Mouse (Mus musculus) myocyte (in vitro differentiated cells): Measurements from ENCODE around the gene Nfia. TPM values are rescaled to one million over a fixed set of nuclear protein-coding genes. Genes with fewer than 3 reads are reported as not detected.

Source experiments
- H3K27me3 ChIP-seq: one replicate; pipeline ENCODE4 v1.6.1; 2011; ENCODE audit not compliant: control insufficient read depth, insufficient read depth, insufficient read length
- H3K36me3 ChIP-seq: one replicate; pipeline ENCODE4 v1.6.1; 2011; ENCODE audit not compliant: control insufficient read depth, insufficient read depth
- H3K4me2 ChIP-seq: one replicate; pipeline ENCODE4 v1.6.1; 2011; ENCODE audit warnings: low read depth, control low read depth
- H3K4me3 ChIP-seq: one replicate; pipeline ENCODE4 v1.5.1; 2011; ENCODE audit warnings: mild to moderate bottlenecking, control low read depth, moderate library complexity
- H3K79me2 ChIP-seq: one replicate; pipeline ENCODE4 v1.6.1; 2011; ENCODE audit not compliant: control insufficient read depth, insufficient read depth
- H3ac ChIP-seq: one replicate; pipeline ENCODE4 v1.6.1; 2011; ENCODE audit not compliant: control insufficient read depth, insufficient read length
- CEBPB ChIP-seq: IDR thresholded peaks from 2 replicates; pipeline ENCODE4 v1.6.1; 2011; ENCODE audit warnings: mild to moderate bottlenecking, moderate library complexity; ENCODE audit not compliant: poor library complexity, insufficient read depth, severe bottlenecking
- E2F4 ChIP-seq: IDR thresholded peaks from one replicate; pipeline ENCODE4 v1.6.1; 2011; ENCODE audit warnings: mild to moderate bottlenecking, control low read depth, moderate library complexity; ENCODE audit not compliant: insufficient read depth
- MAX ChIP-seq: IDR thresholded peaks from one replicate; pipeline ENCODE4 v1.6.1; 2011; ENCODE audit warnings: low read depth, mild to moderate bottlenecking, control low read depth
- MYOD1 ChIP-seq, 3 experiments: IDR thresholded peaks; one replicate each; pipeline ENCODE4 v1.6.1; 2011; ENCODE audit warnings: control low read depth in 2 of 3, low read depth in 2 of 3, mild to moderate bottlenecking in 2 of 3, moderate library complexity in 1 of 3; ENCODE audit not compliant: insufficient read length in 2 of 3, control insufficient read depth in 1 of 3
- MYOG ChIP-seq, 3 experiments: IDR thresholded peaks; one replicate each; pipeline ENCODE4 v1.6.1; 2011; ENCODE audit warnings: control low read depth in 2 of 3, low read depth in 2 of 3, mild to moderate bottlenecking in 2 of 3; ENCODE audit not compliant: insufficient read length in 2 of 3, control insufficient read depth in 1 of 3, insufficient read depth in 1 of 3
- POLR2A ChIP-seq: IDR thresholded peaks from one replicate; pipeline ENCODE4 v1.6.1; 2011; ENCODE audit warnings: low read depth, mild to moderate bottlenecking, control low read depth, moderate library complexity; ENCODE audit not compliant: insufficient read length
- POLR2AphosphoS2 ChIP-seq: IDR thresholded peaks from one replicate; pipeline ENCODE4 v1.6.1; 2011; ENCODE audit warnings: low read depth, control low read depth; ENCODE audit not compliant: insufficient read length
- REST ChIP-seq: IDR thresholded peaks from one replicate; pipeline ENCODE4 v1.6.1; 2011; ENCODE audit warnings: mild to moderate bottlenecking, control low read depth, moderate library complexity; ENCODE audit not compliant: insufficient read depth, insufficient read length
- SRF ChIP-seq: IDR thresholded peaks from one replicate; pipeline ENCODE4 v1.6.1; 2011; ENCODE audit warnings: low read depth; ENCODE audit not compliant: control insufficient read depth, insufficient read length
- TCF12 ChIP-seq: IDR thresholded peaks from one replicate; pipeline ENCODE4 v1.6.1; 2011; ENCODE audit warnings: mild to moderate bottlenecking, control low read depth; ENCODE audit not compliant: poor library complexity, insufficient read depth, severe bottlenecking
- TCF3 ChIP-seq: IDR thresholded peaks from one replicate; pipeline ENCODE4 v1.6.1; 2011; ENCODE audit warnings: low read depth, control low read depth; ENCODE audit not compliant: insufficient read length
- USF1 ChIP-seq: IDR thresholded peaks from one replicate; pipeline ENCODE4 v1.6.1; 2011; ENCODE audit warnings: low read depth, mild to moderate bottlenecking, control low read depth, moderate library complexity
- polyA plus RNA-seq: library from polyadenylated mRNA; unstranded; fragments of >200 nt; fragmentation: generic; extraction: Trizol; gene quantifications from one replicate; pipeline ENCODE4 v1.2.1, GENCODE M21; 2012; ENCODE audit warnings: missing spikeins

Nfia gene
- polyA plus RNA-seq, 1 experiment: 0.25 TPM

- H3K36me3 ChIP-seq: no peaks in the 10 kb centered on the region
- TF ChIP-seq MAX (no peak), MYOG (IDR thresholded peaks at IDR 0.05; ENCODE audit: control insufficient read depth in 1 of 3, insufficient read depth in 1 of 3, insufficient read length in 2 of 3, low read depth in 2 of 3) (no peak), REST (no peak), SRF (no peak), TCF12 (no peak)
- no peaks in the 10 kb centered on the region for H3K79me2 ChIP-seq
- H3K27me3 ChIP-seq: no peaks in the 10 kb centered on the region
- H3ac ChIP-seq: no peak overlapping the region
- H3K4me2 ChIP-seq: no peak overlapping the region
- no peak overlapping the region for H3K4me3 ChIP-seq
These were observed 79.2 kb downstream of the Nfia start for GRCm38 (mm10) chr4:97851698-97852097.

DNA sequence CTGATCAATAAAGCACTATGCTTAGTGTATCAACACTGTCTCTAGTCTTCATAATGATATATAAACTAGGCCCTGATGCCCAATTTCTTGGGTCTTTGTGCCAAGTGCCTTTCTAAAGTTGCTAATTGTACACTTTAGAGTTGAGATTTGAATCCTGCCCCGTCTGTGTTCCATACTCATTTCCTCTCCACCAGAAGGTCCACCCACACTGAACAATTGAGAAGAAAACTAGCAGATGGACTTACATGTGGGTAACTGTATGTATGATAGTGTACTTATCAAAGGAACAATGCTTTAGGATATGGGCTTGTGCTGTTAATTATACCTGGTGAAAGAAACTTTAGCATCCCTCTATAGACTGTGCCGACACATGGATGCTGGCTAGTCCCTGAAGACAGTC lies 80.1 kb downstream of the Nfia start:
- H3K36me3 ChIP-seq: no peaks in the 10 kb centered on the region
- no peak overlapping the region for H3ac ChIP-seq
- H3K4me2 ChIP-seq: no peak overlapping the region
- H3K27me3 ChIP-seq: no peaks in the 10 kb centered on the region
- no peaks in the 10 kb centered on the region for H3K79me2 ChIP-seq
- no peak overlapping the region for H3K4me3 ChIP-seq
- TF ChIP-seq MAX (no peak), MYOD1 (IDR thresholded peaks at IDR 0.05; ENCODE audit: control insufficient read depth in 1 of 3, insufficient read length in 2 of 3, low read depth in 2 of 3) (no peak), E2F4 (no peak), POLR2A (no peak), USF1 (no peak), POLR2AphosphoS2 (no peak), TCF3 (no peak), TCF12 (no peak), SRF (no peak), MYOG (IDR thresholded peaks at IDR 0.05; ENCODE audit: control insufficient read depth in 1 of 3, insufficient read depth in 1 of 3, insufficient read length in 2 of 3, low read depth in 2 of 3) (no peak), REST (no peak), CEBPB (no peak)

DNA sequence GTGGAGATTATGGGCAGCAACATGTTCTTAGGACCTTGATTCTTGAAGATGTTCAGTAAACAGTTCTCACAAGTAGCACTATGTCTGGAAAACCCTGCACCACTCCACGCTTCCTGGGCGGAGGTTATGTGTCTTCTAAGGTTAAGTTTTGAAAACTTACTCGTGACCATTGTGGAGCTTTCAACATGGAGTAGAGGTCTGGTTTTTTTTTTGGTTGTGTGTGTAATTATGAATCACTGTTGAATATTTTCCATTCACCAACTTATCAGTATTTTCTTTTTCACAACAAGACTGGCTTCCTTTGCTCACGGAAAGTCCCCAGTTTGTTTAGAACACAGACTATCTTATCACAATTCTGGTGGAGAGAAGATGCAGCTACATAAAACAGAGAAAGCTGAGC lies 82.2 kb downstream of the Nfia start:
- TF ChIP-seq CEBPB (no peak), SRF (no peak), POLR2AphosphoS2 (no peak), MAX (no peak), MYOD1 (IDR thresholded peaks at IDR 0.05; ENCODE audit: control insufficient read depth in 1 of 3, insufficient read length in 2 of 3, low read depth in 2 of 3) (no peak), TCF12 (no peak), POLR2A (no peak), TCF3 (no peak), REST (no peak)
- no peak overlapping the region for H3K4me2 ChIP-seq
- no peak overlapping the region for H3ac ChIP-seq
- H3K4me3 ChIP-seq: no peak overlapping the region
- H3K36me3 ChIP-seq: no peaks in the 10 kb centered on the region
- no peaks in the 10 kb centered on the region for H3K27me3 ChIP-seq
- no peaks in the 10 kb centered on the region for H3K79me2 ChIP-seq

- TF ChIP-seq SRF (no peak), TCF12 (no peak), TCF3 (no peak), REST (no peak), POLR2AphosphoS2 (no peak), MYOG (IDR thresholded peaks at IDR 0.05; ENCODE audit: control insufficient read depth in 1 of 3, insufficient read depth in 1 of 3, insufficient read length in 2 of 3, low read depth in 2 of 3) (no peak), MYOD1 (IDR thresholded peaks at IDR 0.05; ENCODE audit: control insufficient read depth in 1 of 3, insufficient read length in 2 of 3, low read depth in 2 of 3) (no peak), MAX (no peak), POLR2A (no peak), E2F4 (no peak), USF1 (no peak), CEBPB (no peak)
- H3K36me3 ChIP-seq: no peaks in the 10 kb centered on the region
- H3K27me3 ChIP-seq: no peaks in the 10 kb centered on the region
- no peaks in the 10 kb centered on the region for H3K79me2 ChIP-seq
- no peak overlapping the region for H3K4me2 ChIP-seq
- H3ac ChIP-seq: no peak overlapping the region
- no peak overlapping the region for H3K4me3 ChIP-seq
These were observed 83.3 kb downstream of the Nfia start for GRCm38 (mm10) chr4:97855712-97856420.

GRCm38 (mm10) chr4:97857549-97857948 lies 85.0 kb downstream of the Nfia start:
- H3K4me2 ChIP-seq: no peak overlapping the region
- TF ChIP-seq REST: no peak
- TF ChIP-seq MAX: no peak
- TF ChIP-seq TCF3: no peak
- no peak for TF ChIP-seq POLR2AphosphoS2
- no peak for TF ChIP-seq POLR2A
- H3ac ChIP-seq: no peak overlapping the region
- no peak overlapping the region for H3K4me3 ChIP-seq
- no peaks in the 10 kb centered on the region for H3K36me3 ChIP-seq
- H3K79me2 ChIP-seq: no peaks in the 10 kb centered on the region
- H3K27me3 ChIP-seq: no peaks in the 10 kb centered on the region
